Mouse (Mus musculus) adrenal gland, adult (tissue): ENCODE measurements at regions not wholly inside any gene's neighbourhood (a gene's known extent, or its start where the extent isn't known, plus 50 kb on each side); places are given as distances from the start of the nearest gene placed in this dataset.

Source experiments
- DNase-seq, 2 experiments: peaks; one replicate each; pipeline ENCODE4 v3.0.0; 2022 to 2023; ENCODE audit warnings: low spot score in 1 of 2; ENCODE audit not compliant: inconsistent age in 2 of 2

- peak; percentile 54 to 85 for DNase-seq
Observed at GRCm38 (mm10) chr5:18916688-18917285, 310.0 kb upstream of the Magi2 start.

- no peak for DNase-seq
Observed at GRCm38 (mm10) chr5:18953875-18954474, 272.9 kb upstream of the Magi2 start.
